Mouse (Mus musculus) intestine, postnatal 0 days (tissue): ENCODE data around the gene Gtf2i. TPM values are rescaled to one million over a fixed set of nuclear protein-coding genes. Genes with fewer than 3 reads are reported as not detected.
"Not testable (repeated sequence)": the region's sequence is repeated elsewhere in the genome, so short reads cannot be mapped to it uniquely, and the experiment has no call there.

Experiments
- ATAC-seq: fragments of 200-750 bp; cut with Nextera tagmentation; 2 replicates; pipeline ENCODE4 v1.8.0; 2017; ENCODE audit warnings: mild to moderate bottlenecking, moderate TSS enrichment, moderate library complexity
- H3K27ac ChIP-seq: fragments of 300-500 bp; sonication (generic); 2 replicates; pipeline ENCODE4 v1.5.1; 2014; ENCODE audit warnings: mild to moderate bottlenecking, low read depth, low read length, moderate library complexity
- H3K27me3 ChIP-seq: fragments of 300-500 bp; sonication (generic); replicated peaks from 2 replicates; pipeline ENCODE4 v1.6.1; 2014; ENCODE audit warnings: low read length, mixed read lengths; ENCODE audit not compliant: control insufficient read depth, insufficient read depth
- H3K36me3 ChIP-seq: fragments of 300-500 bp; sonication (generic); 2 replicates; pipeline ENCODE4 v1.6.1; 2014; ENCODE audit warnings: mild to moderate bottlenecking, moderate library complexity; ENCODE audit not compliant: control insufficient read depth, insufficient read depth
- H3K4me1 ChIP-seq: fragments of 300-500 bp; sonication (generic); replicated peaks from 2 replicates; pipeline ENCODE4 v1.6.1; 2014; ENCODE audit warnings: antibody characterized with exemption, low read length, mixed read lengths; ENCODE audit not compliant: control insufficient read depth, insufficient read depth
- H3K4me2 ChIP-seq: fragments of 300-500 bp; sonication (generic); replicated peaks from 2 replicates; pipeline ENCODE4 v1.6.1; 2014; ENCODE audit warnings: low read depth, mild to moderate bottlenecking, moderate library complexity
- H3K4me3 ChIP-seq: fragments of 300-500 bp; sonication (generic); 2 replicates; pipeline ENCODE4 v1.5.1; 2014; ENCODE audit warnings: low read depth, low read length
- H3K9ac ChIP-seq: fragments of 300-500 bp; sonication (generic); 2 replicates; pipeline ENCODE4 v1.6.1; 2014; ENCODE audit warnings: mild to moderate bottlenecking, low read depth, low read length
- H3K9me3 ChIP-seq: fragments of 300-500 bp; sonication (generic); 2 replicates; pipeline ENCODE4 v1.6.1; 2016; ENCODE audit warnings: mixed run types; ENCODE audit not compliant: control insufficient read depth
- CTCF ChIP-seq: sonication (generic); IDR thresholded peaks from 2 replicates; pipeline ENCODE4 v1.5.1; 2016; ENCODE audit warnings: low read depth, mild to moderate bottlenecking, control low read depth, antibody characterized with exemption, moderate library complexity
- WGBS: fragments of 180-500 bp; shearing (Covaris S2); extraction: QIAGEN DNeasy Blood & Tissue Kit; methylation state at CpG from one replicate; pipeline ENCODE4 v1.1.7; 2014; 5-methylcytosine and 5-hydroxymethylcytosine counted together
- polyA plus RNA-seq: library from polyadenylated mRNA; unstranded; fragments of >200 nt; fragmentation: Nextera tagmentation; extraction: Ambion mirVana; gene quantifications from 2 replicates; pipeline ENCODE4 v1.2.1, GENCODE M21; 2015

Gene Gtf2i
- 53.4 and 62.6 TPM in 2 replicates for polyA plus RNA-seq

- ATAC-seq: peak; percentile 86
- Histone ChIP-seq H3K9ac (peak within 1 kb of the TSS; percentile 98), H3K4me1 (no peaks in the 10 kb centered on the region; the same call in 1 of the 2 replicates), H3K36me3 (no peaks in the 10 kb centered on the region; the same call in 1 of the 2 replicates), H3K9me3 (no peaks in the 10 kb centered on the region), H3K4me3 (peak within 1 kb of the TSS; percentile 86), H3K4me2 (peak within 1 kb of the TSS; percentile 77), H3K27me3 (no peaks in the 10 kb centered on the region), H3K27ac (peak within 1 kb of the TSS; percentile 99)
- under 1% methylated on average over 35 of the region's 40 CpGs for WGBS
- TF ChIP-seq CTCF: no peak
Observed at GRCm38 (mm10) chr5:134314688-134315622, at the start of gene Gtf2i. TSS of gene Gtf2i (minus strand) at chr5:134314760.

GRCm38 (mm10) chr5:134359101-134359500, 44.5 kb upstream of the Gtf2i start:
- 85% methylated on average over 4 of the region's 4 CpGs for WGBS
- Histone ChIP-seq H3K4me1 (no peaks in the 10 kb centered on the region), H3K9me3 (no peaks in the 10 kb centered on the region), H3K4me3 (no peak overlapping the region), H3K36me3 (peaks cover 59% of the 10 kb centered on the region), H3K27ac (no peak overlapping the region), H3K27me3 (no peaks in the 10 kb centered on the region), H3K9ac (no peak overlapping the region), H3K4me2 (no peak overlapping the region)
- no peak for TF ChIP-seq CTCF
- no peak for ATAC-seq

GRCm38 (mm10) chr5:134355372-134355771, 40.8 kb upstream of the Gtf2i start:
- 92% methylated on average over 4 of the region's 4 CpGs for WGBS

GRCm38 (mm10) chr5:134353117-134353516, 38.6 kb upstream of the Gtf2i start:
- Histone ChIP-seq H3K27me3 (no peaks in the 10 kb centered on the region), H3K9me3 (no peaks in the 10 kb centered on the region), H3K36me3 (peaks cover 15% of the 10 kb centered on the region), H3K27ac (no peak overlapping the region), H3K4me3 (no peak overlapping the region), H3K4me2 (no peak overlapping the region), H3K9ac (no peak overlapping the region), H3K4me1 (no peaks in the 10 kb centered on the region; the same call in 1 of the 2 replicates)
- no peak for TF ChIP-seq CTCF
- 73% methylated on average over 4 of the region's 4 CpGs for WGBS
- ATAC-seq: no peak

More at GRCm38 (mm10) chr5:134355372-134355771, 40.8 kb upstream of the Gtf2i start:
- H3K27me3 ChIP-seq, ATAC-seq, H3K27ac ChIP-seq, H3K9me3 ChIP-seq, H3K4me1 ChIP-seq, H3K9ac ChIP-seq, H3K4me2 ChIP-seq, H3K4me3 ChIP-seq: not testable (repeated sequence)
- peaks cover 36% of the 10 kb centered on the region for H3K36me3 ChIP-seq

GRCm38 (mm10) chr5:134352527-134353001, 38.0 kb upstream of the Gtf2i start:
- Histone ChIP-seq H3K4me3 (no peak overlapping the region), H3K27me3 (no peaks in the 10 kb centered on the region), H3K36me3 (peaks cover 9% of the 10 kb centered on the region), H3K4me1 (no peaks in the 10 kb centered on the region; the same call in 1 of the 2 replicates), H3K27ac (no peak overlapping the region), H3K9ac (no peak overlapping the region), H3K4me2 (no peak overlapping the region), H3K9me3 (no peaks in the 10 kb centered on the region)
- TF ChIP-seq CTCF: no peak
- WGBS: 79% methylated on average over 3 of the region's 3 CpGs
- no peak for ATAC-seq

GRCm38 (mm10) chr5:134350660-134351059, 36.1 kb upstream of the Gtf2i start:
- Histone ChIP-seq H3K9ac (no peak overlapping the region), H3K27ac (no peak overlapping the region), H3K36me3 (no peaks in the 10 kb centered on the region), H3K4me3 (no peak overlapping the region), H3K9me3 (no peaks in the 10 kb centered on the region), H3K4me1 (no peaks in the 10 kb centered on the region; the same call in 1 of the 2 replicates), H3K4me2 (peak overlapping the region; percentile 48), H3K27me3 (no peaks in the 10 kb centered on the region)
- whole genome bisulfite sequencing: 9% methylated on average over 10 of the region's 10 CpGs
- TF ChIP-seq CTCF: no peak
- ATAC-seq: peak; percentile 88
